Mouse (Mus musculus): ENCODE measurements around the gene Ankrd24. TPM values are rescaled to one million over a fixed set of nuclear protein-coding genes. Genes with fewer than 3 reads are reported as not detected.

Ankrd24 gene
- polyA plus RNA-seq, 1 experiment = 11.8 TPM

DNA sequence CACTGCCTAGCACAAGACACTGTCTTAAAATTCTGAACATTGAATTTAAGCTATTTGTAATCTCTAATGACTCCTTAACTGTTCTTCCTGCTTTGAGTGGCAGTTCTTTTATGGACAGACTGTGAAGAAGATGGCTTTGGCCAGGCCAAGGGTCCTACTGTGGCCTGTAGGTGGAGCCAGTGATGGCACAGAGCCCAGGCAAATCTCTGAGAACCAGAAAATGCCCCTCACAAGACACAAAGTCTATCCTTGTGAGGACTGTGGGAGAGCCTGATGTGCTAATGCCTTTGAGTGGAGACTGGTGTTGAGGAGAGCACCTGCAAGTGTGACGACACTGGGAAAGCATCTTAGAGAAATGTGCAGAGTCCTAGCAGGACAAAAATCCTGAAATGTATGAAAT is 20.0 kb upstream of the Ankrd24 start:
- Histone ChIP-seq H3K4me3 (no peak overlapping the region), H3K79me2 (ENCODE audit: control insufficient read depth, insufficient read depth) (no peaks in the 10 kb centered on the region), H3K4me2 (ENCODE audit: low read depth) (no peak overlapping the region), H3K36me3 (ENCODE audit: control insufficient read depth, insufficient read depth) (no peaks in the 10 kb centered on the region), H3K27me3 (ENCODE audit: control insufficient read depth, insufficient read depth, insufficient read length) (no peaks in the 10 kb centered on the region), H3ac (ENCODE audit: control insufficient read depth, insufficient read length) (no peak overlapping the region)
- TF ChIP-seq CEBPB (IDR thresholded peaks at IDR 0.05; ENCODE audit: insufficient read depth, poor library complexity, severe bottlenecking) = no peak
- no peak for TF ChIP-seq POLR2A (IDR thresholded peaks at IDR 0.05; ENCODE audit: insufficient read length, low read depth)
- no peak for TF ChIP-seq MYOG (IDR thresholded peaks at IDR 0.05; ENCODE audit: control insufficient read depth in 1 of 3, insufficient read depth in 1 of 3, insufficient read length in 2 of 3, low read depth in 2 of 3)
- TF ChIP-seq TCF3 (IDR thresholded peaks at IDR 0.05; ENCODE audit: insufficient read length, low read depth) = no peak
- no peak for TF ChIP-seq MAX (IDR thresholded peaks at IDR 0.05; ENCODE audit: low read depth)
- TF ChIP-seq REST (IDR thresholded peaks at IDR 0.05; ENCODE audit: insufficient read depth, insufficient read length) = no peak
- TF ChIP-seq USF1 (IDR thresholded peaks at IDR 0.05; ENCODE audit: low read depth) = no peak
- no peak for TF ChIP-seq SRF (IDR thresholded peaks at IDR 0.05; ENCODE audit: control insufficient read depth, insufficient read length, low read depth)
- TF ChIP-seq E2F4 (IDR thresholded peaks at IDR 0.05; ENCODE audit: insufficient read depth) = no peak
- no peak for TF ChIP-seq MYOD1 (IDR thresholded peaks at IDR 0.05; ENCODE audit: control insufficient read depth in 1 of 3, insufficient read length in 2 of 3, low read depth in 2 of 3)

DNA sequence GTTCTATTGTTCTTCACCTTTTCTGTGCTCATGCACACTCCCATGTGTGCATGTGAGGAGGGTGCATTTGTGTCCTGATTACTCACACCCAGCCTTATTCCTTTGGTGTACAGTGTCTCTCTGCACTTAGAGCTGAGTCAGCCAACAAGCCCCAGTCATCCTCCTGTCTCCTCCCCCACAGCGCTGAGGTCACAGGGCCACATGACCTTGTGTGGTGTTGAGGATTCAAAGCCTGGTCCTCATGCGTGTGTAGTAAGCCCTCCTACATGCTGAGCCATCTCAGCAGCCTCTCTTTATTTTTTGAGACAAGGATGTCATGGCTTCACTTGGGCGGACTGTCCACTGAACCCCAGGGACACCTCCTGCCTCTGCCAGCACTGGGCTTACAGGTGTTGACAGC is 15.6 kb upstream of the Ankrd24 start:
- Histone ChIP-seq H3K27me3 (ENCODE audit: control insufficient read depth, insufficient read depth, insufficient read length) (peaks cover 6% of the 10 kb centered on the region), H3K79me2 (ENCODE audit: control insufficient read depth, insufficient read depth) (no peaks in the 10 kb centered on the region), H3ac (ENCODE audit: control insufficient read depth, insufficient read length) (no peak overlapping the region), H3K4me2 (ENCODE audit: low read depth) (no peak overlapping the region), H3K36me3 (ENCODE audit: control insufficient read depth, insufficient read depth) (no peaks in the 10 kb centered on the region), H3K4me3 (no peak overlapping the region)
- peak; percentile 67 for TF ChIP-seq USF1 (IDR thresholded peaks at IDR 0.05; ENCODE audit: low read depth)
- no peak for TF ChIP-seq CEBPB (IDR thresholded peaks at IDR 0.05; ENCODE audit: insufficient read depth, poor library complexity, severe bottlenecking)
- TF ChIP-seq POLR2AphosphoS2 (IDR thresholded peaks at IDR 0.05; ENCODE audit: insufficient read length, low read depth) = no peak
- TF ChIP-seq MYOG (IDR thresholded peaks at IDR 0.05; ENCODE audit: control insufficient read depth in 1 of 3, insufficient read depth in 1 of 3, insufficient read length in 2 of 3, low read depth in 2 of 3) = no peak

DNA sequence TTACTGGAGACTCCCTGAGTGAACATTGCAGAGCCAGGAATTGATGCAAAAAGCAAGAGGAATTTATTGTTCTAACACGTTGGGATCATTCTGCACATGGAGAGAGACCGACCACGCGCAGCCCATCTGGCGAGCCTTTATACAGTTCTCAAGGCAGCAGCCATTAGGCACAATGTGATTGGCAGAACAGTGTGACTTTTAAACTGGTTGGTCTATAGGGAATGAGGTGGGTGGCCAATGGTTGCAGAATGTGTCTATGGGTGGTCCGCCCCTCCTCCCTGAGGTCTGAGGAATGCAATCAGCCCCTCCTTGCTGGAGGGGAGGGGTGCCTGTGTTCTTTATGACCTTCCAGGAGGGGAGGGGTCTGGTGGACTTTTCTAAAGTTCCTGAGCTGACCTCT is 12.9 kb upstream of the Ankrd24 start:
- H3K79me2 ChIP-seq (ENCODE audit: control insufficient read depth, insufficient read depth) = no peaks in the 10 kb centered on the region
- no peak for TF ChIP-seq CEBPB (IDR thresholded peaks at IDR 0.05; ENCODE audit: insufficient read depth, poor library complexity, severe bottlenecking)
- no peak for TF ChIP-seq TCF3 (IDR thresholded peaks at IDR 0.05; ENCODE audit: insufficient read length, low read depth)
- TF ChIP-seq SRF (IDR thresholded peaks at IDR 0.05; ENCODE audit: control insufficient read depth, insufficient read length, low read depth) = no peak
- TF ChIP-seq REST (IDR thresholded peaks at IDR 0.05; ENCODE audit: insufficient read depth, insufficient read length) = no peak
- no peak for TF ChIP-seq MYOG (IDR thresholded peaks at IDR 0.05; ENCODE audit: control insufficient read depth in 1 of 3, insufficient read depth in 1 of 3, insufficient read length in 2 of 3, low read depth in 2 of 3)
- H3K27me3 ChIP-seq (ENCODE audit: control insufficient read depth, insufficient read depth, insufficient read length) = peaks cover 6% of the 10 kb centered on the region
- no peak overlapping the region for H3K4me2 ChIP-seq (ENCODE audit: low read depth)
- no peak overlapping the region for H3K4me3 ChIP-seq
- no peak overlapping the region for H3ac ChIP-seq (ENCODE audit: control insufficient read depth, insufficient read length)
- H3K36me3 ChIP-seq (ENCODE audit: control insufficient read depth, insufficient read depth) = no peaks in the 10 kb centered on the region

DNA sequence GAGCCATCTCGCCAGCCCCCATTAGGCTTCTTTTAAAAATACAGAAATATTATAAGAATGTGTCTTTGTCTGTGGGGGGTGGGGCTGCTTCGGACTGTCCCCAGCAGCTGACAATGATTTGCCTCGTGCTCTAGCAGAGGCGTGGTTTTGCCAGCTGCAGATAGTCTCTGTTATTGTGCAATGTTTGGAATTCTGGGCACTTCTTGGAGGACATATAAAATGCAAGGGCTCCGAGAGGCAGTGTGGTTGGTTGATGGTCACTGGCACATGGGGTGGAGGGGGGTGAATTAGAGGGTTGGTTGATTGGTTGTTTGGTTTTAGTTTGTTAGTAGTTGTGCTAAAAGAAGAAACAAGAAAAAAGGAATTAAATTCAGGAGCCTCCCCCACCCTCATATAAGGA is 8.4 kb upstream of the Ankrd24 start:
- peaks cover 6% of the 10 kb centered on the region for H3K27me3 ChIP-seq (ENCODE audit: control insufficient read depth, insufficient read depth, insufficient read length)

DNA sequence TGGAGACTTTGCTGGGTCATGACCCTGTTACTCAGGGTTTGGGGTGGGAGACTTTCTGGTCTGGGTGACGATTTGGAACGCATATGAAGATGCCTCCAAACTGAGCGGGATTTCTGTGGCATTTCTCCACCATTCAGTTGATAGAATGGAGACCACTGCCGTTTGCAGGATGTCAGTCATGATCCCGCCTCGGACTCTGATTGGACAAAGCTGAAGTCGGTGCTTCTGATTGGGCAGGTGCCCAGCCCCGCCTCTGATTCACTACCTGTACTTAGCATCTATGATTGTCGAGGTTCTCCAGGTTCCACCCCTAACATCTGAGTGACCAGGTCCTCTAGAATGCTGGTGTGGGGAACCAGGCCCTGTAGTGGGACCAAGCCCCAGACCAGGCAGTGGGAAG is 7.6 kb upstream of the Ankrd24 start:
- peaks cover 6% of the 10 kb centered on the region for H3K27me3 ChIP-seq (ENCODE audit: control insufficient read depth, insufficient read depth, insufficient read length)
- H3K36me3 ChIP-seq (ENCODE audit: control insufficient read depth, insufficient read depth) = no peaks in the 10 kb centered on the region
- no peak overlapping the region for H3K4me3 ChIP-seq
- no peak overlapping the region for H3ac ChIP-seq (ENCODE audit: control insufficient read depth, insufficient read length)
- H3K79me2 ChIP-seq (ENCODE audit: control insufficient read depth, insufficient read depth) = no peaks in the 10 kb centered on the region
- TF ChIP-seq SRF (IDR thresholded peaks at IDR 0.05; ENCODE audit: control insufficient read depth, insufficient read length, low read depth) = no peak
- TF ChIP-seq E2F4 (IDR thresholded peaks at IDR 0.05; ENCODE audit: insufficient read depth) = no peak
- TF ChIP-seq TCF3 (IDR thresholded peaks at IDR 0.05; ENCODE audit: insufficient read length, low read depth) = no peak
- TF ChIP-seq MAX (IDR thresholded peaks at IDR 0.05; ENCODE audit: low read depth) = no peak
- no peak for TF ChIP-seq POLR2A (IDR thresholded peaks at IDR 0.05; ENCODE audit: insufficient read length, low read depth)
- TF ChIP-seq USF1 (IDR thresholded peaks at IDR 0.05; ENCODE audit: low read depth) = no peak
- no peak for TF ChIP-seq MYOG (IDR thresholded peaks at IDR 0.05; ENCODE audit: control insufficient read depth in 1 of 3, insufficient read depth in 1 of 3, insufficient read length in 2 of 3, low read depth in 2 of 3)
- no peak for TF ChIP-seq MYOD1 (IDR thresholded peaks at IDR 0.05; ENCODE audit: control insufficient read depth in 1 of 3, insufficient read length in 2 of 3, low read depth in 2 of 3)
- no peak for TF ChIP-seq CEBPB (IDR thresholded peaks at IDR 0.05; ENCODE audit: insufficient read depth, poor library complexity, severe bottlenecking)
- no peak for TF ChIP-seq REST (IDR thresholded peaks at IDR 0.05; ENCODE audit: insufficient read depth, insufficient read length)
- no peak overlapping the region for H3K4me2 ChIP-seq (ENCODE audit: low read depth)

More for the DNA sequence above, 8.4 kb upstream of the Ankrd24 start:
- Histone ChIP-seq H3K79me2 (ENCODE audit: control insufficient read depth, insufficient read depth) (no peaks in the 10 kb centered on the region), H3ac (ENCODE audit: control insufficient read depth, insufficient read length) (no peak overlapping the region), H3K4me3 (no peak overlapping the region), H3K36me3 (ENCODE audit: control insufficient read depth, insufficient read depth) (no peaks in the 10 kb centered on the region), H3K4me2 (ENCODE audit: low read depth) (no peak overlapping the region)
- TF ChIP-seq MYOD1 (IDR thresholded peaks at IDR 0.05; ENCODE audit: control insufficient read depth in 1 of 3, insufficient read length in 2 of 3, low read depth in 2 of 3) = no peak
- peak; percentile 51; the same call in 1 of the 2 replicates for TF ChIP-seq CEBPB (IDR thresholded peaks at IDR 0.05; ENCODE audit: insufficient read depth, poor library complexity, severe bottlenecking)
- TF ChIP-seq POLR2AphosphoS2 (IDR thresholded peaks at IDR 0.05; ENCODE audit: insufficient read length, low read depth) = no peak
- TF ChIP-seq USF1 (IDR thresholded peaks at IDR 0.05; ENCODE audit: low read depth) = no peak
- no peak for TF ChIP-seq E2F4 (IDR thresholded peaks at IDR 0.05; ENCODE audit: insufficient read depth)
- TF ChIP-seq SRF (IDR thresholded peaks at IDR 0.05; ENCODE audit: control insufficient read depth, insufficient read length, low read depth) = no peak
- no peak for TF ChIP-seq TCF12 (IDR thresholded peaks at IDR 0.05; ENCODE audit: insufficient read depth, poor library complexity, severe bottlenecking)
- peak in 1 of 3 experiments; percentile 16 for TF ChIP-seq MYOG (IDR thresholded peaks at IDR 0.05; ENCODE audit: control insufficient read depth in 1 of 3, insufficient read depth in 1 of 3, insufficient read length in 2 of 3, low read depth in 2 of 3)
- no peak for TF ChIP-seq MAX (IDR thresholded peaks at IDR 0.05; ENCODE audit: low read depth)
- TF ChIP-seq REST (IDR thresholded peaks at IDR 0.05; ENCODE audit: insufficient read depth, insufficient read length) = no peak
- no peak for TF ChIP-seq POLR2A (IDR thresholded peaks at IDR 0.05; ENCODE audit: insufficient read length, low read depth)
- TF ChIP-seq TCF3 (IDR thresholded peaks at IDR 0.05; ENCODE audit: insufficient read length, low read depth) = no peak
